Mouse (Mus musculus) intestine, embryonic 14.5 days (tissue): ENCODE results near the gene 1190007I07Rik. TPM values are rescaled to one million over a fixed set of nuclear protein-coding genes. Genes with fewer than 3 reads are reported as not detected.

ENCODE experiments used
- ATAC-seq: fragments of 200-750 bp; cut with Nextera tagmentation; replicated peaks from 2 replicates; pipeline ENCODE4 v1.8.0; 2017; ENCODE audit warnings: low read depth, moderate number of reproducible peaks, moderate TSS enrichment, moderate library complexity; ENCODE audit not compliant: low FRiP score, low TSS enrichment
- DNase-seq: peaks from one replicate; pipeline ENCODE4 v3.0.0-alpha.2; 2018; ENCODE audit warnings: low spot score
- H3K27ac ChIP-seq: fragments of 300-500 bp; sonication (generic); 2 replicates; pipeline ENCODE4 v1.5.1; 2014; ENCODE audit warnings: low read depth, mild to moderate bottlenecking, control low read depth
- H3K27me3 ChIP-seq: fragments of 300-500 bp; sonication (generic); replicated peaks from 2 replicates; pipeline ENCODE4 v1.6.1; 2014; ENCODE audit warnings: low read length, control low read depth; ENCODE audit not compliant: control insufficient read depth, insufficient read depth
- H3K36me3 ChIP-seq: fragments of 300-500 bp; sonication (generic); 2 replicates; pipeline ENCODE4 v1.6.1; 2014; ENCODE audit warnings: low read length, control low read depth; ENCODE audit not compliant: control insufficient read depth, insufficient read depth
- H3K4me1 ChIP-seq: fragments of 300-500 bp; sonication (generic); replicated peaks from 2 replicates; pipeline ENCODE4 v1.6.1; 2014; ENCODE audit warnings: low read length, control low read depth, mixed read lengths; ENCODE audit not compliant: control insufficient read depth, insufficient read depth
- H3K4me2 ChIP-seq: fragments of 300-500 bp; sonication (generic); 2 replicates; pipeline ENCODE4 v1.6.1; 2014; ENCODE audit warnings: low read length
- H3K4me3 ChIP-seq: fragments of 300-500 bp; sonication (generic); 2 replicates; pipeline ENCODE4 v1.5.1; 2014; ENCODE audit warnings: low read depth, low read length, control low read depth, mixed read lengths
- H3K9ac ChIP-seq: fragments of 300-500 bp; sonication (generic); 2 replicates; pipeline ENCODE4 v1.6.1; 2014; ENCODE audit warnings: mild to moderate bottlenecking, low read length
- H3K9me3 ChIP-seq: fragments of 300-500 bp; sonication (generic); 2 replicates; pipeline ENCODE4 v1.6.1; 2016; ENCODE audit warnings: low read length, control low read depth; ENCODE audit not compliant: control insufficient read depth
- WGBS: fragments of 180-500 bp; shearing (Covaris S2); extraction: QIAGEN DNeasy Blood & Tissue Kit; methylation state at CpG from one replicate; pipeline ENCODE4 v1.1.7; 2014; 5-methylcytosine and 5-hydroxymethylcytosine counted together
- polyA plus RNA-seq: library from polyadenylated mRNA; unstranded; fragments of >200 nt; fragmentation: Nextera tagmentation; extraction: Ambion mirVana; gene quantifications from 2 replicates; pipeline ENCODE4 v1.2.1, GENCODE M21; 2014

The 1190007I07Rik gene
- polyA plus RNA-seq, 1 experiment from 2014 or later: 65.8 TPM

DNA sequence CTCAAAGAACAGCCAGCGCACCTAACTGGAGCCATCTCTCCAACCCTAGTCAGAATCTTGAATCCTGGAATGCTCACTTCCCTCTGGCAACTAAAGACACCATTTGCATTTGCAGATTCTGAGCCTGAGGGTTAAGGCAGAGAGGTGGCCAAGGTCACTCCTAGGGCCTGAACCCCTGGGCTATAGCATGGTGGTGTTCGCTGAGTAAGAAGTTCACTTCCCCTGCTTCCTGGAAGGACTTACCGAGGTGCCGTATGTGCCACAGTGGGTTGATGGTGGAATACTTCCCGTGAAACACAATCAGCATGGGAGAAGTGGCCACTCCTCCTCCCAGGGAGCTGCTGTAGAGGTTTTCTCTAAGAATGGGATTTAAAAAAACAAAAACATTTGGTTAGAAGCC lies 29.6 kb upstream of the 1190007I07Rik start:
- Histone ChIP-seq H3K9me3 (no peaks in the 10 kb centered on the region), H3K27me3 (no peaks in the 10 kb centered on the region), H3K27ac (no peak overlapping the region), H3K36me3 (peaks cover 30% of the 10 kb centered on the region), H3K4me3 (no peak overlapping the region), H3K4me1 (no peaks in the 10 kb centered on the region), H3K9ac (no peak overlapping the region), H3K4me2 (no peak overlapping the region)
- no peak for DNase-seq
- no peak for ATAC-seq
- WGBS: 68% methylated on average over 5 of the region's 5 CpGs

DNA sequence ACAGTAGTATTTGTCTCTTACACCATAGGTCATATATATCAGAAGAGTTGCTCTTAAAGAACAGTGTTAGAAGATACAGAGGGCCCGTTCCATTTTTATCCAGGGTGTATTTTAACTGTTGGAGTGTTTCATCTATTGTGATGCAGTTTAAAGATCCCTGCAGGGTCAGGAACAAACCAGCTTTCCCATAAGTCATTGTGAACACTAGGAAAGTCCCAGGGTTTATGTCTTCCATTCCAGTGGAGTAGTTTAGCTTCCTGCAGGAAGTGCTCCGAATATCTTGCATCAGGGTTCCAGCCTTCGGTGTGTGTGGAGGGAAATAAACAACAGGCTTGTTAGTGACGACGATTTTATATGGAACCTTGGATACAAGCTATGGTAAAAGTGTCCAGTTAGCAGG lies 28.2 kb upstream of the 1190007I07Rik start:
- H3K9me3 ChIP-seq: no peaks in the 10 kb centered on the region
- no peak for DNase-seq
- H3K27me3 ChIP-seq: no peaks in the 10 kb centered on the region
- 84% methylated on average over 5 of the region's 5 CpGs for WGBS
- no peak overlapping the region for H3K9ac ChIP-seq
- ATAC-seq: no peak
- H3K4me2 ChIP-seq: no peak overlapping the region
- no peaks in the 10 kb centered on the region for H3K4me1 ChIP-seq
- no peak overlapping the region for H3K4me3 ChIP-seq
- peaks cover 44% of the 10 kb centered on the region for H3K36me3 ChIP-seq
- H3K27ac ChIP-seq: no peak overlapping the region

DNA sequence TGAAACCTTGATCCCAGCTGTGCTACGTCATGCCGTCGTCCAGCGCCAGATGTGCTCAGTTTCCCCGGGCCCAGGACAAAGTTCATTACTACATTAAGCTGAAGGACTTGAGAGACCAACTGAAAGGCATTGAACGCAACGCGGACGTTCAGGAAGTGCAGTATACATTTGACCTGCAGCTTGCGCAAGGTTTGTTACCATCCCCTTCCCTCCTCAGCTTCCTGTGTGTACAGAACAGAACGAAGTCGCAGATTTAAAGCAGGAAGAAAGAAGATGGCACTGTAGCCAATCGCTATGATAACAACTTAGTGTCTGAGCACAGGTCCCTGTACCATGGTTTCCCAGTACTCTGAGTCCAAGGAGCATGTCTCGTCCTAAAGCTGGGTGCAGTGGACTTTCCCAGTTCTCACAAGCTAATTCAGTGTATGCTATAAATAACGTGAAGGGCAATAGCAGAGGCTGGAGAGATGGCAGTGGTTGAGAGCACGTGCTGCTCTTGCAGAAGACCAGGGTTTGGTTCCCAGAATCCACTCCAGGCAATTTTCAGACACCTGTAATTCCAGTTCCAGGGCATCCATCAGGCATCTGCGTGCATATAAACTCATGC lies 24.3 kb upstream of the 1190007I07Rik start:
- ATAC-seq: no peak
- DNase-seq: no peak
- H3K9me3 ChIP-seq: no peaks in the 10 kb centered on the region
- no peaks in the 10 kb centered on the region for H3K4me1 ChIP-seq
- no peak overlapping the region for H3K4me3 ChIP-seq
- peaks cover 78% of the 10 kb centered on the region for H3K36me3 ChIP-seq
- 87% methylated on average over 17 of the region's 17 CpGs for WGBS
- H3K27me3 ChIP-seq: no peaks in the 10 kb centered on the region
- no peak overlapping the region for H3K27ac ChIP-seq
- H3K9ac ChIP-seq: no peak overlapping the region
- H3K4me2 ChIP-seq: no peak overlapping the region

DNA sequence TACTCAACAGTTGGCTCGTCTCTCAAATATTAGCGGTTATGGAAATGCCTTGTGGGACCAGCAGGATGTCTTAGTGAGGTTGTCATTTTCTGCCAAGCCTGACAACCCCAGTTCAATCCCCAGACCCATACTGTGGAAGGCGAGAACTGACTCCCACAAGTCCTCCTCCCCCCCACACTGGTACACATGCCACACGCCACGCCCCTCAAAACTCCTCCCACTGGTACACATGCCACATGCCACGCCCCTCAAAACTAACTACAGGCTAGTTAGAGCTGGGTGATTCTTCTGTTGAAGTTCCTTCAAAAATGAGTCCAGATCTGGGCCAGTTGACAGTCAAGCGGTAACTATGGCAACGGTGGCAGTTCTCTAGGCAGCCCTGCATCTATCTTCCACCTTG lies 23.1 kb upstream of the 1190007I07Rik start:
- Histone ChIP-seq H3K4me2 (no peak overlapping the region), H3K9me3 (no peaks in the 10 kb centered on the region), H3K9ac (no peak overlapping the region), H3K4me3 (no peak overlapping the region), H3K36me3 (peaks cover 77% of the 10 kb centered on the region), H3K4me1 (no peaks in the 10 kb centered on the region), H3K27me3 (no peaks in the 10 kb centered on the region), H3K27ac (no peak overlapping the region)
- DNase-seq (no peak), ATAC-seq (0 out of 2 replicates have a peak, but pooled peaks have one; percentile 58)
- 96% methylated on average over 8 of the region's 8 CpGs for WGBS

DNA sequence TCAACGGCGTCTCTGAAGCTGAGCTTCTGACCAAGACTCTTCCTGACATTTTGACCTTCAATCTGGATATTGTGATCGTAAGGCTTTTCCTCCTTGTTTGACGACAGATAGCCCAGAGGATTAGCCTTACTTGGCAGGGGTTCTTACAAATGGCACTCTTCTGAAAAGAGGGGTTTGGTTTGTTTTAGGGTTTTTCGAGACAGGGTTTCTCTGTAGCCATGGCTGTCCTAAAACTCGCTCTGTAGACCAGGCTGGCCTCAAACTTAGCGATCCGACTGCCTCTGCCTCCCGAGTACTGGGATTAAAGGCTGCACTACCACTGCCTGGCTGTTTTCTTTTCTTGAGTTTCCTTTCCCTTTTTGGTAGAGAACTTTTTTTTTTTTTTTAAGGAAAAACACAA lies 18.5 kb upstream of the 1190007I07Rik start:
- ATAC-seq (no peak), DNase-seq (no peak)
- Histone ChIP-seq H3K4me3 (no peak overlapping the region), H3K4me2 (no peak overlapping the region), H3K9me3 (no peaks in the 10 kb centered on the region), H3K4me1 (no peaks in the 10 kb centered on the region), H3K27me3 (no peaks in the 10 kb centered on the region), H3K9ac (no peak overlapping the region), H3K27ac (no peak overlapping the region), H3K36me3 (peaks cover 87% of the 10 kb centered on the region)
- WGBS: 91% methylated on average over 7 of the region's 9 CpGs

DNA sequence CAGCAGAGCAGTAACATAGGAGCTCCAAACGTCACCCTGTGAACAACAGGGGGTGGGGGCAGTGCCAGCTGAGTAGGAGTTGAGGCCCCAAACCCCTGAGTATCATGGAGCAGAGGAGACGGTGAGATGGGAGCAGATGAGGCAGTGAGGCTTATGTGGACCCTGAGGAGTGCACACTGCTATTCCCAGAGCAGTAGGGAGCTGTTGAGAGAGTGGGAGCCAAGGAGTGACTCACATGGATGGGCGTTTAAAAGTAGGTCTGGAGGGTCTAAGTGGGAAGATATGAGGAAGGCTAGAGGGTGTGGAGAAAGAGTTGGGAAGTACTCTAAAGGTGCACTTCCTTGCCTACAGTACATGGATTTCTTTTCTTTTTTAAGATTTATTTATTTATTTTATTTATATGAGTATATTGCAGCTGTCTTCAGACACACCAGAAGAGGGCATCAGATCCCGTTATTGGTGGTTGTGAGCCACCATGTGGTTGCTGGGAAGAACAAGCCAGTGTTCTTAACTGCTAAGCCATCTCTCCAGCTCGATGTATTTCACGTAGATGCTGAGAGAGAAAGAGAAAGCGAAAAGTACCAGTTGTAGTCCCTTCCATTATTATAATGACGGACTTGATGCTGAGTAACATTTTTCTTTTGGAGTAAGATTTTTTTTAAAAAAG lies 16.1 kb upstream of the 1190007I07Rik start:
- Histone ChIP-seq H3K27ac (no peak overlapping the region), H3K9ac (no peak overlapping the region), H3K9me3 (no peaks in the 10 kb centered on the region), H3K4me1 (no peaks in the 10 kb centered on the region), H3K4me3 (no peak overlapping the region), H3K36me3 (peaks cover 71% of the 10 kb centered on the region), H3K27me3 (no peaks in the 10 kb centered on the region), H3K4me2 (no peak overlapping the region)
- no peak for ATAC-seq
- WGBS: 89% methylated on average over 8 of the region's 8 CpGs
- no peak for DNase-seq

DNA sequence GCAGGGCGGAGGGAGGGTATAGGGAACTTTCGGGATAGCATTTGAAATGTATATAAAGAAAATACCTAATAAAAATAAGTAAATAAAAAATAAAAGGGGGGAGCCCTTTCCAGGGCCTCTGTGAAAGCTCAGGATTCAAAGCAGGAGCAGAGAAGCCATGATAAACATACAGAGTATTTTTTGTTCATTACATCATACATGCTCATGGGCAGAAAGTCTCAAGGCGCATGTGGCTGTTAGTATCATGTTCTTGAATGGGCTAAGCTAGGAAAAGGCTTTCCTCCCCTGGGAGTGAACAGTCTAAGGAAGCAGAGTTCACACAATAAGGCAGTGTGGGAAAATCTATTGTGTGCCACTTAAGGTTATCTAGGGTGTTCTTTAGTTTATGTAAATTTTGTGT lies 13.3 kb upstream of the 1190007I07Rik start:
- H3K36me3 ChIP-seq: peaks cover 56% of the 10 kb centered on the region
- no peak overlapping the region for H3K4me2 ChIP-seq
- no peaks in the 10 kb centered on the region; the same call in 1 of the 2 replicates for H3K4me1 ChIP-seq
- ATAC-seq: no peak
- DNase-seq: no peak
- no peak overlapping the region for H3K9ac ChIP-seq
- no peak overlapping the region for H3K27ac ChIP-seq
- H3K9me3 ChIP-seq: 0 out of 2 replicates have a peak, but pooled peaks cover 2% of the 10 kb centered on the region
- H3K27me3 ChIP-seq: no peaks in the 10 kb centered on the region
- WGBS: 94% methylated on average over 3 of the region's 3 CpGs
- H3K4me3 ChIP-seq: no peak overlapping the region

DNA sequence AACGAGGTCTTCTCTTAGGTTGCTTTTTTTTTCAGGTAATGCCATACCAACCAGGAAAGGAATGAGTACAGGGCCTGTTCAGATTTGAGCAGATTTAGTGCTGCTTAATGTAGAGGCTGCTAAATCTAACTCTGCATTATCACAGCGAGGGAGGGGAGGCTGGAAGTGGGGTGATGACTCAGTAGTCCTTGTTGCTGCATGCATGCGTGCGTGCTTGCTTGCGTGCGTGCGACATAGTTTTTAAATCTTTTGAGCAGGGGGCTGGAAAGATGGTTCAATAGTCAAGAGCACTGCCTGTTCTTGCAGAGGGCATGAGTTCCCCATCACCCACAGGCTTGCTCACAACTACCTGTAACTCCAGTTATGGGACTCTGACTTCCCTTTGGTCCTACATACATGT lies 11.3 kb upstream of the 1190007I07Rik start:
- no peaks in the 10 kb centered on the region for H3K27me3 ChIP-seq
- peaks cover 39% of the 10 kb centered on the region for H3K36me3 ChIP-seq
- H3K9ac ChIP-seq: no peak overlapping the region
- DNase-seq (no peak), ATAC-seq (no peak)
- H3K4me3 ChIP-seq: no peak overlapping the region
- H3K27ac ChIP-seq: no peak overlapping the region
- no peak overlapping the region for H3K4me2 ChIP-seq
- H3K9me3 ChIP-seq: 0 out of 2 replicates have a peak, but pooled peaks cover 2% of the 10 kb centered on the region
- 98% methylated on average over 7 of the region's 7 CpGs for WGBS
- H3K4me1 ChIP-seq: peaks cover 9% of the 10 kb centered on the region
